9 mouse cellular contexts compared by ENCODE assay signal in the genomic region with DNA sequence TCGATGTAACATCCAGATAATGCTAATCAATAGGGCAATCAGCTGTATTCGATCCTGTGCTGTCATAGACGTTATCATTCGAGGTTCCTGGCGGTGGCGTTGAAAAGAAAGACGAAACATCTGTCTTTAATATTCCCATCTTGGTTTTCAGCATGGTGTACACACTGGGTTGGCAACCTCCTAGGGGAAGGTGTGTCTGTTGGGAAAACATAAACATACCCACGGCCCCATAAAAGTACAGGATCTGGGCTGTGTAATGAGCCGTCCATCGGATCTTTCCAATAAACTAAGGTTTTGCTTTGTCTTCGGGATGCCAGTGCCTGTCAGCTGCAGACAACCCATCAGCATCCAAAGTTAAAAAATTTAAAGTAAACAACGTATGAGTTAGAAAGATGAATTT. TPM values are rescaled to one million over a fixed set of nuclear protein-coding genes. Genes with fewer than 3 reads are reported as not detected.
DNase-seq lines count a peak whose midpoint lies in the region; ATAC-seq lines count a peak whose summit lies in the region.
"Not testable (repeated sequence)": the region's sequence is repeated elsewhere in the genome, so short reads cannot be mapped to it uniquely, and the experiment has no call there.
"Had no signal": no experiment of that assay in that cellular context is flagged by ENCODE, and none has a peak within 500 bp of the region (broad histone marks: within the 10 kb centered on the region; RNA-seq: fewer than 3 reads in every experiment).

No protein-coding gene starts in this region.

- H3K27me3 ChIP-seq in hindbrain, embryonic 11.5 days (ENCODE audit: control insufficient read depth, insufficient read depth, low read length); intestine, embryonic 16.5 days (replicated peaks; ENCODE audit: control insufficient read depth, insufficient read depth, low read length); limb, embryonic 13.5 days; liver, embryonic 13.5 days; midbrain, embryonic 12.5 days; stomach, embryonic 16.5 days (ENCODE audit: control insufficient read depth, insufficient read depth, low read length): not testable (repeated sequence)

- H3K4me2 ChIP-seq in hindbrain, embryonic 11.5 days (replicated peaks; ENCODE audit: low read depth, low read length); intestine, embryonic 16.5 days (ENCODE audit: low read depth, low read length); limb, embryonic 13.5 days (replicated peaks); liver, embryonic 13.5 days; midbrain, embryonic 12.5 days (replicated peaks); stomach, embryonic 16.5 days (ENCODE audit: low read depth, low read length): not testable (repeated sequence)

- ATAC-seq in granulocyte monocyte progenitor cell, adult 5-6 weeks (replicated peaks; ENCODE audit: poor library complexity, severe bottlenecking), result 0 out of 2 replicates have a peak, but pooled peaks have one; percentile 6
- 0 out of 2 replicates have a peak, but pooled peaks have one; percentile 4 for ATAC-seq in hindbrain, embryonic 11.5 days (ENCODE audit: low FRiP score)
- ATAC-seq in intestine, embryonic 16.5 days, result 0 out of 2 replicates have a peak, but pooled peaks have one; percentile 11
- ATAC-seq in limb, embryonic 13.5 days (ENCODE audit: low FRiP score, low read depth), result 0 out of 2 replicates have a peak, but pooled peaks have one; percentile 34
- ATAC-seq in liver, embryonic 13.5 days (ENCODE audit: low read depth), result 0 out of 2 replicates have a peak, but pooled peaks have one; percentile 11
- 0 out of 2 replicates have a peak, but pooled peaks have one; percentile 27 for ATAC-seq in midbrain, embryonic 12.5 days (ENCODE audit: low FRiP score, low read depth)
- ATAC-seq in stomach, embryonic 16.5 days (ENCODE audit: insufficient read depth, low FRiP score), result 0 out of 2 replicates have a peak, but pooled peaks have one; percentile 36

- 96% methylated on average over 9 of the region's 12 CpGs for WGBS in hindbrain, embryonic 11.5 days
- 94% methylated on average over 10 of the region's 12 CpGs for WGBS in intestine, embryonic 16.5 days
- WGBS in limb, embryonic 13.5 days, result 90% methylated on average over 11 of the region's 12 CpGs
- 81% methylated on average over 11 of the region's 12 CpGs for WGBS in liver, embryonic 13.5 days (ENCODE audit: insufficient replicate concordance)
- 93% methylated on average over 10 of the region's 12 CpGs for WGBS in midbrain, embryonic 12.5 days
- 88% methylated on average over 10 of the region's 12 CpGs for WGBS in stomach, embryonic 16.5 days

- not testable (repeated sequence) for H3K4me1 ChIP-seq in hindbrain, embryonic 11.5 days (replicated peaks; ENCODE audit: control insufficient read depth, insufficient read depth, low read length); intestine, embryonic 16.5 days (ENCODE audit: control insufficient read depth, insufficient read depth, low read length); limb, embryonic 13.5 days; liver, embryonic 13.5 days (replicated peaks); midbrain, embryonic 12.5 days; stomach, embryonic 16.5 days (ENCODE audit: control insufficient read depth, insufficient read depth, low read length)

- not testable (repeated sequence) for DNase-seq in hindbrain, embryonic 11.5 days (ENCODE audit: low spot score); liver, embryonic 13.5 days

- not testable (repeated sequence) for H3K36me3 ChIP-seq in hindbrain, embryonic 11.5 days (ENCODE audit: control insufficient read depth, insufficient read depth, low read length); intestine, embryonic 16.5 days (ENCODE audit: control insufficient read depth, insufficient read depth, low read length); midbrain, embryonic 12.5 days; stomach, embryonic 16.5 days (ENCODE audit: control insufficient read depth, insufficient read depth, low read length)
- H3K36me3 ChIP-seq in limb, embryonic 13.5 days, result peaks cover 12% of the 10 kb centered on the region
- H3K36me3 ChIP-seq in liver, embryonic 13.5 days, result peaks cover 12% of the 10 kb centered on the region

- not testable (repeated sequence) for H3K9ac ChIP-seq in hindbrain, embryonic 11.5 days (ENCODE audit: low read depth, low read length); intestine, embryonic 16.5 days (ENCODE audit: low read depth, low read length); limb, embryonic 13.5 days; liver, embryonic 13.5 days; midbrain, embryonic 12.5 days (replicated peaks); stomach, embryonic 16.5 days (ENCODE audit: low read length)

- not testable (repeated sequence) for H3K27ac ChIP-seq in hindbrain, embryonic 11.5 days (ENCODE audit: low read depth, low read length); intestine, embryonic 16.5 days (ENCODE audit: low read length); limb, embryonic 13.5 days; liver, embryonic 13.5 days; midbrain, embryonic 12.5 days (replicated peaks); stomach, embryonic 16.5 days (ENCODE audit: low read length)

- H3K9me3 ChIP-seq in hindbrain, embryonic 11.5 days (ENCODE audit: control insufficient read depth, low read length); intestine, embryonic 16.5 days (ENCODE audit: control insufficient read depth, low read length); stomach, embryonic 16.5 days (replicated peaks; ENCODE audit: control insufficient read depth, low read length): not testable (repeated sequence)
- peaks cover 22% of the 10 kb centered on the region for H3K9me3 ChIP-seq in limb, embryonic 13.5 days
- H3K9me3 ChIP-seq in liver, embryonic 13.5 days (replicated peaks), result peaks cover 15% of the 10 kb centered on the region
- peaks cover 18% of the 10 kb centered on the region for H3K9me3 ChIP-seq in midbrain, embryonic 12.5 days

- not testable (repeated sequence) for H3K4me3 ChIP-seq in hindbrain, embryonic 11.5 days (ENCODE audit: low read depth, low read length); intestine, embryonic 16.5 days (ENCODE audit: low read length); limb, embryonic 13.5 days; liver, embryonic 13.5 days (replicated peaks); midbrain, embryonic 12.5 days; stomach, embryonic 16.5 days (replicated peaks; ENCODE audit: low read length)

RNA-seq across cellular contexts. Expression of a gene that starts 21.2 kb away (rescaled TPM):
- 22.3 and 30.1 TPM in 2 replicates for total RNA-seq in granulocyte monocyte progenitor cell, adult 5-6 weeks (2014; fragmentation: Nextera tagmentation)
- total RNA-seq in granulocyte monocyte progenitor cell, adult 5-6 weeks (2017), result 11.8 and 15.3 TPM in 2 replicates
- 3.6 and 3.9 TPM in 2 replicates for polyA plus RNA-seq in hindbrain, embryonic 11.5 days (2014; fragmentation: Nextera tagmentation; extraction: Ambion mirVana)
- 3.0 and 4.3 TPM in 2 replicates for polyA plus RNA-seq in intestine, embryonic 16.5 days (2015; fragmentation: Nextera tagmentation; extraction: Ambion mirVana)
- 3.0 and 3.5 TPM in 2 replicates for polyA plus RNA-seq in limb, embryonic 13.5 days (2015; fragmentation: Nextera tagmentation; extraction: Ambion mirVana)
- 3.0 and 3.6 TPM in 2 replicates for polyA plus RNA-seq in liver, embryonic 13.5 days (2015; fragmentation: Nextera tagmentation; extraction: Ambion mirVana)
- 2.4 and 2.6 TPM in 2 replicates for polyA plus RNA-seq in midbrain, embryonic 12.5 days (2016; fragmentation: Nextera tagmentation; extraction: Ambion mirVana)
- polyA plus RNA-seq in stomach, embryonic 16.5 days (2015; fragmentation: Nextera tagmentation; extraction: Ambion mirVana), result 1.9 and 2.7 TPM in 2 replicates

RNA-seq across cellular contexts. Expression of a gene that starts 31.8 kb away (rescaled TPM):
- total RNA-seq in granulocyte monocyte progenitor cell, adult 5-6 weeks (2014; fragmentation: Nextera tagmentation), result not detected in 2 replicates
- 0.15 TPM in 1 of 2 replicates, not detected in the other for total RNA-seq in granulocyte monocyte progenitor cell, adult 5-6 weeks (2017)
- 0.19 TPM in 1 of 2 replicates, not detected in the other for polyA plus RNA-seq in hindbrain, embryonic 11.5 days (2014; fragmentation: Nextera tagmentation; extraction: Ambion mirVana)
- polyA plus RNA-seq in intestine, embryonic 16.5 days (2015; fragmentation: Nextera tagmentation; extraction: Ambion mirVana), result 0.05 TPM in 1 of 2 replicates, not detected in the other
- polyA plus RNA-seq in limb, embryonic 13.5 days (2015; fragmentation: Nextera tagmentation; extraction: Ambion mirVana), result 0.15 and 0.17 TPM in 2 replicates
- polyA plus RNA-seq in liver, embryonic 13.5 days (2015; fragmentation: Nextera tagmentation; extraction: Ambion mirVana), result 0.07 and 0.16 TPM in 2 replicates
- not detected in 2 replicates for polyA plus RNA-seq in midbrain, embryonic 12.5 days (2016; fragmentation: Nextera tagmentation; extraction: Ambion mirVana)
- not detected in 2 replicates for polyA plus RNA-seq in stomach, embryonic 16.5 days (2015; fragmentation: Nextera tagmentation; extraction: Ambion mirVana)
- polyA plus RNA-seq: forebrain, embryonic 11.5 days; forebrain, embryonic 15.5 days had no signal
